Mouse (Mus musculus) v-Abl transformed pro-B cells (cell line): ENCODE results near the gene Dpm3.

Experiments
- in situ Hi-C, 2 experiments: fragments of 400-800 bp; cut with MboI; formaldehyde crosslinking; loops; one replicate each; pipeline ENCODE4 v1.15.1; 2025; ENCODE audit not compliant: unreplicated experiment in 2 of 2

Gene Dpm3

GRCm38 (mm10) chr3:89315195-89315929, 56.2 kb downstream of the Dpm3 start:
- in situ Hi-C loops: no loop called here

GRCm38 (mm10) chr3:89315930-89316831, 57.0 kb downstream of the Dpm3 start:
- in situ Hi-C loops: no loop called here
